Mouse (Mus musculus) megakaryocyte progenitor cell, adult 5-6 weeks (primary cell): Measurements from ENCODE around the gene Dusp5. TPM values are rescaled to one million over a fixed set of nuclear protein-coding genes. Genes with fewer than 3 reads are reported as not detected.
"Not testable (repeated sequence)": the region's sequence is repeated elsewhere in the genome, so short reads cannot be mapped to it uniquely, and the experiment has no call there.

Experiments used
- ATAC-seq: replicated peaks from 2 replicates; pipeline ENCODE4 v1.8.0; 2016; ENCODE audit warnings: mild to moderate bottlenecking, moderate TSS enrichment, inconsistent platforms; ENCODE audit not compliant: poor library complexity
- total RNA-seq, 2 experiments: library from RNA; stranded (forward) in 1 of 2; stranded (reverse) in 1 of 2; fragments of 157-497, 149-512 nt in 1 of 2; fragments of 200-1000 nt in 1 of 2; gene quantifications; 2 replicates each; pipeline versions ENCODE4 v1.2.3 to v1.2.4; 2015 to 2017

The Dusp5 gene
- total RNA-seq (2015) (6.8 and 7.1 TPM in 2 replicates), total RNA-seq (2017) (3.4 and 6.0 TPM in 2 replicates)

DNA sequence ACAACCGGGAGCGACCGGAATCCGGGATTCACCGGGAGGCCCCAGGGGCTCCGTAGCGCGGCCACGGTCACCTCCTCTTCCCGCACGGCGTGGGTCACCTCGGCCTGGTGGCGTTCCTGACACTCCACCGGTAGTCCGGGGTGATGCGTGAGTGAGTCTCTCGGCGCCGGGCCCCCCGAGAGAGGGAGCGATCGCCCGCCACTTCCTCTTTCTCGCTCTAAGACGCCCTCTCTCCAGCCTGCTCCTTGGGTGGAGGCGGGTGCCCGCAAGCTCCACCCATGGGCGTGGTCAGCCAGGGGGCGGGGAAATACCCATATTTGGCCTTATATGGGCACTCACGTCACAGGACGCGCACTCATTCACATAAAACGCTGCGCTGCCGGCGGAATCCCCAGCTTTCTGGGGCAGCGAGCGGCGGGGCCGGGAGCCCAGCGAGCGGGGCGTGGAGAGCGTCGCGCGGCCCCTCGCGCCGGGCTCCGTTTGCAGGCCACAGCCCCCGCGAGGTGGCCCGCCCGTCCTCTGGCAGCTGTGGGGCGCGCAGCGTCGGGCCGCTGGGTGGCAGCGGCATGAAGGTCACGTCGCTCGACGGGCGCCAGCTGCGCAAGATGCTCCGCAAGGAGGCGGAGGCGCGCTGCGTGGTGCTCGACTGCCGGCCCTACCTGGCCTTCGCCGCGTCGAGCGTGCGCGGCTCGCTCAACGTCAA lies at the start of gene Dusp5:
TSS of gene Dusp5 (plus strand) at position 358 of the 703 bp plus-strand sequence.
- peak; percentile 97 for ATAC-seq

DNA sequence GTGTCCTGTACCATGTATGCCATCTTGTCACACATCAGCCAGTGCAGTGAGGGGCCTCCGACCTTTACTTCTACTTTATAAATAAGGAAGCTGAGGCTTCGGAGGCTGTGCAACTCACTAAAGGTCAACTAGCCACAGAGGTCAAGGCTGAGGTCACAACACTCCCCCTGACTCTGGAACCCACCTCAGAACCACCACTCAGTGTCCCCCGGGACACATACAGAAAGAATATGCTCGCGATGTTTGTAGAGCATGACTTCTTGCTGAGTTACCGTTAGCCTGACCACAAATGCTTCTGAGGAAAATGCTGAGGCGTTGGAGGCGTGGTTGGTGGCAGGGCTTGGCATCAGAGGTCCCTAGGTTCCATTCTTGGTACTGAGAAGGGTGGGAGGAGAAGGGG lies 49.3 kb upstream of the Dusp5 start:
- ATAC-seq: peak; percentile 77

- ATAC-seq: no peak
Observed at GRCm38 (mm10) chr19:53482093-53482492, 46.8 kb upstream of the Dusp5 start.

DNA sequence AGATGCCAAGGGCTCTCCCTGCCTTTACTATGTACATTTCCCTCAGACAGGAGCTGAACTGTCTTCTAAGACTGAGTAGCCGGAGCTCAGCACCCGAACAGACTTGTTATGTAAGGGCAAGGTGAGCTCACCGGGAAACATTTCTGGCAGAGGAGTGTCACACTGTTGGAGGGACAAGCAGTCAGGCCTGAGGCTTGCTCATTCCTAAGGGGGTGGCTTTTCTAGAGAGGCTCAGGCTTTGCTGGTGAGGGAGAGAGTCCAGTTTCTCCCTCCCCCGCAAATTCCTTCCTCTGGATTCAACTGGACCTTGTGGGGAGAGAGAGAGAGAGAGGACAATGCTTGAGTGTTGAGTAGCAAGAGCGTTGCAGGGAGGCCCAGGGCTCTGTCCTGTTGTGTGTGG lies 46.4 kb upstream of the Dusp5 start:
- ATAC-seq: no peak

DNA sequence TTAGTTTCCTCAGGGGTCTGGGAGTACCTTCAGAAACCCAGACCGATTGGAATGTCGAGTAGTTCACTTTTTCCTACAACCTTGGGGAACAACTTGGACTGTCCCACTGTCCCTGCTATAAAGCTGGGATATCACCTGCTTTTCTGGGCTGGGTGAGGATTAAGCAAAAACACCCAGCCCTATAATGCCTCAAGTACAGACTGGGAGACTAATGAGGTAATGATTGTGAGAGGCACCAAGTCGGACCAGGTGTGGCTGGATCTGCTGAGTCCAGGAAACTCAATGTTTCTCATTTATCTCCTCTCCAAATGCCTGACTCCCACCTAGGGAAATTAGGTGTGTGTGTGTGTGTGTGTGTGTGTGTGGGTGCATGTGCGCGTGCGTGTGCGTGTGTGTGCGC lies 44.9 kb upstream of the Dusp5 start:
- ATAC-seq: no peak

GRCm38 (mm10) chr19:53484918-53485317 lies 44.0 kb upstream of the Dusp5 start:
- ATAC-seq: no peak

- ATAC-seq: no peak
Observed at GRCm38 (mm10) chr19:53489187-53489586, 39.7 kb upstream of the Dusp5 start.

- no peak for ATAC-seq
Observed at GRCm38 (mm10) chr19:53489910-53490309, 39.0 kb upstream of the Dusp5 start.

- ATAC-seq: no peak
Observed at GRCm38 (mm10) chr19:53490898-53491297, 38.0 kb upstream of the Dusp5 start.

DNA sequence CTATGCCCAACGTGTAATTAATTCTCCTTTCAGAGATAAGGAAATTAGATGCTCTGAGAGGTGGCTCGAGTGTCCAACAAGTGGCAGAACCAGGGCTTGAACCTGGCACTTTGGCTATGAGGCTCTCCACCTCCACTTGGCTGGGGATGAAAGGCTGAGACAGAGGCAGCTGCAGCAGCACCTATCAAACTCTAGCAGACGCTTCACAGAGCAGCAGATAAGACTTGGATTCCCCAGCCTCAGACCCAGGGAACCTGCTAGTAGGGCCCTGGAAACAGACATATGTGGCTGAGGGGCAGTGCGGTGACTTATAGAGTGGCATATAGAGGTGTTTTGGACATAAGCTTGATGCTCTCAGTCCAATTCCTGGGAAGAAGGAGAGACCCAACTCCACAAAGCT lies 36.4 kb upstream of the Dusp5 start:
- ATAC-seq: peak; percentile 83

DNA sequence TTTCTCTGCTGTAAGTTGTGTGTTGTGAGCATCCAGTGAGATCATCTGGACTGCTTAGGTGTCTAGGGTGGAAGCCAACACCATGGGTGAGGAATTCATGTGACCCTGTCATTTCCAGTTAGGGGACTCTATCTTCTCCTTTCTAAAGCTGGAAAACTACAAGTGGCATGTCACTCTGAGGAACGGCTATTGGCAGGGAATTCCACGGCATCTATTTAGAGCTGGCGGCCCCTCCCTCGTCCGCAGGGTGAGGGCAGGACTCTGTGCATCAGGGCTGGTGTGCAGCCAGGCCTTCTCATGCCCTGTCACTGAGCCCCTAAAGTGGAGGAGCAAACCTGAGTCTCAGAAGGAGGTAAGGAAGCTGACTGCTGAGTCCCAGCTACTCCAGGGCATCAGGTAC lies 35.0 kb upstream of the Dusp5 start:
- ATAC-seq: no peak

- ATAC-seq: no peak
Observed at GRCm38 (mm10) chr19:53497910-53498309, 31.0 kb upstream of the Dusp5 start.

DNA sequence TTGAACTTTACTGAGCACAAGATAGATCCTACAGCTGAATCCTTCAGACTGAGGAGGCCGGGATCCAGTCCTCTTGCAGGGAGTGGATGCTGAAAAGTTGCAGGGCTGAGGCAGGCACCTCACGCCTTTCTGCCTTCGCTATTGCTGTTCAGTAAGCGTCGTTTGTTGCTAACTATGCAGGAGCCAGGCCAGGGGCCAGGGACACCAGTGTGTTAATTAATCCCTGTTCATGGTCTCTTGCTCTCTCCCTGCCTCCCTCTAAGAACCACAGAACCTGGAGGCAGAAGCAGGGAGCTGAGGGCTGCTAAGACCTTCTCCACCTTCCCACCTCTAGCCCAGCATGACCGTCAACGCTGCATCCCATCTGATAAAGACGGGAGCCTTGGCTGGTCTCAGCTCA lies 29.9 kb upstream of the Dusp5 start:
- ATAC-seq: no peak

DNA sequence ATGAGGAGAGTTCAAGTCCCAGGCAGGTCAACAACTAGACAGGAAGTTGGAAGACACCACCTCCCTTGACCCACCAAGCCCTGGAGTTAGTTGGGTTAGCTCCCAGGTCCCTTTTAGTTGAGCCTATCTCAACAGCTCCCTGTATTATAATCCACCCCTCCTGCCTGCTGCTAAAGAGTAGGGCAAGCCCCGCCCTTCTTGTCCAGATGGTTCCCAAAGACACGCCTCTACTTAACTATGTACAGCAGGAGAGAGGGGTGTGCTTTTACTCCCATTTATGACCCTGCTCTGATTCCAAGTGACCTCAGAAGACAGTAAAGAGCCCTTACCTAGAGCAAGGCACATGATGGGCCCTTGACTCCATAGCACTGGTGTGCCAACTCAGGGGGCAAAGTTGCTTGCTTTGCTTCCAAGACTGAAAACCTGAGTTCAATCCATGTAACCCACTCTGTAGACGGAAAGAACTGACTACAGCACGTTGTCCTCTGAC lies 29.4 kb upstream of the Dusp5 start:
- no peak for ATAC-seq

DNA sequence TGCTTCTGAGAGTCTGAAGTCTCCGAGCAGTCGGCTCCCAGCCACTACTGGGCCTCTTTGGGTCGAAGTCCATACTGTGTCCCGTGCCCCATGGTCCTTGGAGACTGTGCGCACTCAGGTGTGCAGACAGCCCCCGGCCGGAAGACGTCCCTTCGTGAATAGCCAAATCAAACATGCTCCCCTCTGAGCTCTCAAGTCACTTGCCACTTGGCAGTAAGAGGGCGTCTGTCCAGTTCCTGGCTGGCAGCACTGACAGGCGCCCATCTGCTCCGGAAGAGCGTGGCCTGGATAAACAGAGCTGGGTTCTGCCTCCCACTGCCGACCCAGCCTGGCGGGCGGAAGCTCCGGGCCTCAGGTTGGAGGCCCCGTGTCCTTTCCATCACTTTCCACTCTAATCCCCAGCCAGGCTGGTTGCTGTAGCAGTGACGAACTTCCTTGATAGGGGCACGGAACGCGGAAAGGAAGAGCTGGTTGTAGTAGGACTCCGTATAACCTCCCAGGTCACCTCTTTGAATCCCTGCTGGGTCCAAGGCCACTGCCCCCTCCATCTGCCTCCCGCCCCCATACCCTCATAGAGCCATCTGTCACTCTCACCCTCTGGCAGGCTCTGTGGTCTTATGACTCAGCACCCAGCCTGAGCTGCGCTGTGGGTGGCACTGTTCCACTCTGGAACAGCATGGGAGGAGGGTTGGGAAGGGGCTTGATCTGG lies 28.5 kb upstream of the Dusp5 start:
- peak; percentile 63 for ATAC-seq

DNA sequence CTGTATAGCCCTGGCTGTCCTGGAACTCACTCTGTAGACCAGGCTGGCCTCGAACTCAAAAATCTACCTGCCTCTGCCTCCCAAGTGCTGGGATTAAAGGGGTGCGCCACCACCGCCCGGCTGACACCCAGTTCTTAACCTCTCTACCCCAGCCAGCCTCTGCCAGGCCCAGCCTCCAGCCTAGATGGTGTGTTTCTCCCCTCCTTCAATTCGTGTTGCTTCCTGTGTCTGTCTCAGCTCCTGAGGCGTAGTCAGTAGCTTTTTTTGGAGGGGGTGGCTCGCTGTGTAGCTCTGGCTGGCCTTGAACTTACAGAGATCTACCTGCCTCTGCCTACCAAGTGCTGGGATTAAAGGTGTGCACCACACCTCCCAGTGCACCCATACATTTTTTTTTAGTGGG lies 27.7 kb upstream of the Dusp5 start:
- not testable (repeated sequence) for ATAC-seq

GRCm38 (mm10) chr19:53501765-53502164 lies 27.1 kb upstream of the Dusp5 start:
- no peak for ATAC-seq

- no peak for ATAC-seq
Observed at GRCm38 (mm10) chr19:53502891-53503371, 26.0 kb upstream of the Dusp5 start.

DNA sequence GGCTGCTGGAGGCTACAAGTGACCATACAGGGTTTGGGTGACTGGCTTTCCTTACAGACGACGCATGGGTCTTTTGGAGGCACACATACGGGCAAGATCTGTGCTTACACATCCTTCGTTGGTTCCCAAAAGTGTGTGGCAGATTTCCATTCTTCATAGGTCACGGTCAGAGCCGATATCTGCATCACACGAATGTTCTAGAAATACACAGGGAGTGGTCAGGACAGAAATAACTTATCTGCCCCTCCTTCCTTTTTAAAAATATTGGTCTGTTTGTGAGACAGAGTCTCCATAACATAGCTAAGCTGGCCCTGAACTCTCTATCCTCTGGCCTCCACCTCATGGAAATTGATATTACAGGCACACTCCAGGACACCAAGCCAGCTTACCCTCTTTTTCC lies 24.7 kb upstream of the Dusp5 start:
- ATAC-seq: no peak

GRCm38 (mm10) chr19:53505728-53506127 lies 23.2 kb upstream of the Dusp5 start:
- no peak for ATAC-seq

DNA sequence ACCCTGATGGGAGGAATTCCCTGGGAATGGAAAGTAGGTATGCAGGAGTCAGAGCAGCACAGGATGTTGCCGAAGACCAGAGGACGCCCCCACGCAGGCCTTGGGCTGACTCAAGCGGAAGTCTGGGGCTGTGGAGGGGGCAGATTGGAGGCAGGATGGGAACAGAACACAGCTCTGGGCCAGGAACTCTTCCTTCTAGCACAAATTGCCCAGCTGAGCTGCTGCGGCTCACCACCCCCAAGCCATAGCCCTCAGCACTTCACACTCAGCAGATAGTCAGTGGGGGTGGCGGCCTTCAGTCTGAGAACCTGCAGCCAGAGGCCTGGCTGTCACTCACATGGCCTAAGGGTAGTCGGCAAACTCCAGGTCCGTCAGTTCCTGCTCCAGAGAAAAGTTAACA lies 21.4 kb upstream of the Dusp5 start:
- ATAC-seq: 0 out of 2 replicates have a peak, but pooled peaks have one; percentile 17

GRCm38 (mm10) chr19:53511244-53511934 lies 17.5 kb upstream of the Dusp5 start:
- no peak for ATAC-seq
